Mouse (Mus musculus): ENCODE measurements around the gene Gm6763. TPM values are rescaled to one million over a fixed set of nuclear protein-coding genes. Genes with fewer than 3 reads are reported as not detected.
"Not testable (repeated sequence)": the region's sequence is repeated elsewhere in the genome, so short reads cannot be mapped to it uniquely, and the experiment has no call there.

Gm6763 gene
- polyA plus RNA-seq (2014; fragmentation: Nextera tagmentation; extraction: Ambion mirVana) = not detected in 2 replicates

DNA sequence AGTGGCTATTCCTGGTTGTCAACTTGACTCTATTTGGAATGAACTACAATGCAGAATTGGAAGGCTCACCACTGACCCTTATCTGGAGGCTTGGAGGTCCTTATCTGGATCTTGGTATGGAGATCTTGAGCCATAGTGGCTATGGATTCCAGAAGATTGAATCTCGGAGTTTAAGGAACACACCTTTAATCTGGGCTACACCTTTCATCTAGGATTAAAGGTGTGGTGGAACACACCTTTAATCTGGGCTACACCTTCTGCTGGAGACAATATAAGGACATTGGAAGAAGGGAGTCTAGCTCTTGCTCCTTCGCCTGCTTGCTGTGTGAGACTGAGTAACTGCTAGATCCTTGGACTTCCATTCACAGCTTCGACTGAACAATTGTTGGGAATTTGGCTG lies at the start of gene Gm6763:
TSS of gene Gm6763 (plus strand) at position 301 of the 400 bp plus-strand sequence.
- no CpG with 5 or more reads among the region's 3 CpGs for WGBS
- not testable (repeated sequence) for H3K9ac ChIP-seq (ENCODE audit: low read length); H3K36me3 ChIP-seq (ENCODE audit: control insufficient read depth, insufficient read depth, low read length); H3K4me1 ChIP-seq (ENCODE audit: control insufficient read depth in 2 of 2, insufficient read depth in 2 of 2, low read length in 2 of 2); H3K4me2 ChIP-seq (ENCODE audit: low read length); H3K9me3 ChIP-seq (ENCODE audit: control insufficient read depth, low read length); H3K4me3 ChIP-seq (ENCODE audit: control insufficient read depth in 1 of 2, insufficient read depth in 1 of 2, low read depth in 1 of 2, low read length in 2 of 2); H3K27me3 ChIP-seq (ENCODE audit: control insufficient read depth, insufficient read depth, low read length); H3K27ac ChIP-seq (replicated peaks in 1 of 2; ENCODE audit: control insufficient read depth in 1 of 2, insufficient read depth in 1 of 2, low read depth in 2 of 2, low read length in 2 of 2); ATAC-seq (ENCODE audit: insufficient number of reproducible peaks, insufficient read depth, low FRiP score, low read depth)

DNA sequence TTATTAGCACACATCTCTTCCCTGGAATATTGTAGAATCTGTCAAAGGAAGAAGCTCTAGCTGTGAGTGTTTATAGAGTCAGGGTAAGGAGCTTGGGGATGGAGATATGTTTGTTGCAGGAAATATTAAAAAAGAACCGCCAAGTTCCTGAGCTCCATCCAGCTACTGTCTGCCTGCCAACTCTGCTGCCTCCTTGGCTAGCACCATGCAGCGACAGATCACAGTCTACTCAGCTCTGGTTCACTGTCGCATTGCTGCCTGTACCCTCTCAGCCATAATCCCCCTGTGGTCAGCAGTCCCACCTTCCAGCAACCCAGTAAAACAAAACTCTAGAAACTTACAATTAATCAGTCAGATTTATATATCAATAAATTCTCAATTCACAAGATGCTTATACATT lies 41.3 kb upstream of the Gm6763 start:
- Histone ChIP-seq H3K9me3 (ENCODE audit: control insufficient read depth, low read length) (no peaks in the 10 kb centered on the region), H3K36me3 (ENCODE audit: control insufficient read depth, insufficient read depth, low read length) (no peaks in the 10 kb centered on the region), H3K27ac (replicated peaks in 1 of 2; ENCODE audit: control insufficient read depth in 1 of 2, insufficient read depth in 1 of 2, low read depth in 2 of 2, low read length in 2 of 2) (no peak overlapping the region), H3K4me1 (ENCODE audit: control insufficient read depth in 2 of 2, insufficient read depth in 2 of 2, low read length in 2 of 2) (no peaks in the 10 kb centered on the region), H3K4me3 (ENCODE audit: control insufficient read depth in 1 of 2, insufficient read depth in 1 of 2, low read depth in 1 of 2, low read length in 2 of 2) (no peak overlapping the region), H3K27me3 (ENCODE audit: control insufficient read depth, insufficient read depth, low read length) (no peaks in the 10 kb centered on the region), H3K9ac (ENCODE audit: low read length) (no peak overlapping the region), H3K4me2 (ENCODE audit: low read length) (no peak overlapping the region)
- WGBS = 71% methylated on average over 3 of the region's 3 CpGs
- no peak for ATAC-seq (ENCODE audit: insufficient number of reproducible peaks, insufficient read depth, low FRiP score, low read depth)

DNA sequence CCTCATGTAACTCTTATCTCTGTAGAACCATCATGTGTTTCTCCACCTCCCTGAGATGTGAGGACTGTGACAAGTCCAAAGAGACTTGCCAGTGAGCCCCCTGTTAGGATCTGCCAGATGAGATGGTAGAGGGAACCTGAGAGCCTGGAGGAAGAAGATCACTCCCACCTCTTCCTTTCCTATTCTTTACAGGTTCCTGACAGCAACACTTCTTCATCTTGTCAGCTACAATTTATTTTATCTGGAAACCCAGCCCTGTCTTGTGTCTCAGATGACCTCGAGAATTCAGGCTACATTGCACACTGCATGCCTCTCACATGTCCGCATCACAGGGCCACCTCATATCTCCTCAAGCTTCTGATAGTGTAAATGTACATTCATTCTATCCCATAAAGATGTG lies 33.0 kb upstream of the Gm6763 start:
- 25% methylated on average over 2 of the region's 2 CpGs for WGBS
- no peaks in the 10 kb centered on the region for H3K4me1 ChIP-seq (ENCODE audit: control insufficient read depth in 2 of 2, insufficient read depth in 2 of 2, low read length in 2 of 2)
- no peak overlapping the region for H3K4me3 ChIP-seq (ENCODE audit: control insufficient read depth in 1 of 2, insufficient read depth in 1 of 2, low read depth in 1 of 2, low read length in 2 of 2)
- no peak for ATAC-seq (ENCODE audit: insufficient number of reproducible peaks, insufficient read depth, low FRiP score, low read depth)
- H3K9me3 ChIP-seq (ENCODE audit: control insufficient read depth, low read length) = no peaks in the 10 kb centered on the region
- no peaks in the 10 kb centered on the region for H3K36me3 ChIP-seq (ENCODE audit: control insufficient read depth, insufficient read depth, low read length)
- no peaks in the 10 kb centered on the region for H3K27me3 ChIP-seq (ENCODE audit: control insufficient read depth, insufficient read depth, low read length)
- H3K9ac ChIP-seq (ENCODE audit: low read length) = no peak overlapping the region
- H3K4me2 ChIP-seq (ENCODE audit: low read length) = no peak overlapping the region
- H3K27ac ChIP-seq (replicated peaks in 1 of 2; ENCODE audit: control insufficient read depth in 1 of 2, insufficient read depth in 1 of 2, low read depth in 2 of 2, low read length in 2 of 2) = no peak overlapping the region

DNA sequence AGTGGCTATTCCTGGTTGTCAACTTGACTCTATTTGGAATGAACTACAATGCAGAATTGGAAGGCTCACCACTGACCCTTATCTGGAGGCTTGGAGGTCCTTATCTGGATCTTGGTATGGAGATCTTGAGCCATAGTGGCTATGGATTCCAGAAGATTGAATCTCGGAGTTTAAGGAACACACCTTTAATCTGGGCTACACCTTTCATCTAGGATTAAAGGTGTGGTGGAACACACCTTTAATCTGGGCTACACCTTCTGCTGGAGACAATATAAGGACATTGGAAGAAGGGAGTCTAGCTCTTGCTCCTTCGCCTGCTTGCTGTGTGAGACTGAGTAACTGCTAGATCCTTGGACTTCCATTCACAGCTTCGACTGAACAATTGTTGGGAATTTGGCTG lies 8.6 kb upstream of the Gm6763 start, which contains the start of gene Gm21293:
TSS of gene Gm21293 (plus strand) at position 301 of the 400 bp plus-strand sequence.
- not testable (repeated sequence) for H3K9ac ChIP-seq (ENCODE audit: low read length); H3K36me3 ChIP-seq (ENCODE audit: control insufficient read depth, insufficient read depth, low read length); H3K9me3 ChIP-seq (ENCODE audit: control insufficient read depth, low read length); H3K27ac ChIP-seq (replicated peaks in 1 of 2; ENCODE audit: control insufficient read depth in 1 of 2, insufficient read depth in 1 of 2, low read depth in 2 of 2, low read length in 2 of 2); H3K4me2 ChIP-seq (ENCODE audit: low read length); H3K4me1 ChIP-seq (ENCODE audit: control insufficient read depth in 2 of 2, insufficient read depth in 2 of 2, low read length in 2 of 2); H3K27me3 ChIP-seq (ENCODE audit: control insufficient read depth, insufficient read depth, low read length); H3K4me3 ChIP-seq (ENCODE audit: control insufficient read depth in 1 of 2, insufficient read depth in 1 of 2, low read depth in 1 of 2, low read length in 2 of 2); ATAC-seq (ENCODE audit: insufficient number of reproducible peaks, insufficient read depth, low FRiP score, low read depth)
- WGBS = no CpG with 5 or more reads among the region's 3 CpGs

DNA sequence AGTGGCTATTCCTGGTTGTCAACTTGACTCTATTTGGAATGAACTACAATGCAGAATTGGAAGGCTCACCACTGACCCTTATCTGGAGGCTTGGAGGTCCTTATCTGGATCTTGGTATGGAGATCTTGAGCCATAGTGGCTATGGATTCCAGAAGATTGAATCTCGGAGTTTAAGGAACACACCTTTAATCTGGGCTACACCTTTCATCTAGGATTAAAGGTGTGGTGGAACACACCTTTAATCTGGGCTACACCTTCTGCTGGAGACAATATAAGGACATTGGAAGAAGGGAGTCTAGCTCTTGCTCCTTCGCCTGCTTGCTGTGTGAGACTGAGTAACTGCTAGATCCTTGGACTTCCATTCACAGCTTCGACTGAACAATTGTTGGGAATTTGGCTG lies 8.4 kb downstream of the Gm6763 start, which contains the start of gene Gm8764:
TSS of gene Gm8764 (plus strand) at position 301 of the 400 bp plus-strand sequence.
- not testable (repeated sequence) for H3K4me2 ChIP-seq (ENCODE audit: low read length); H3K9ac ChIP-seq (ENCODE audit: low read length); H3K9me3 ChIP-seq (ENCODE audit: control insufficient read depth, low read length); H3K27ac ChIP-seq (replicated peaks in 1 of 2; ENCODE audit: control insufficient read depth in 1 of 2, insufficient read depth in 1 of 2, low read depth in 2 of 2, low read length in 2 of 2); H3K4me1 ChIP-seq (ENCODE audit: control insufficient read depth in 2 of 2, insufficient read depth in 2 of 2, low read length in 2 of 2); H3K36me3 ChIP-seq (ENCODE audit: control insufficient read depth, insufficient read depth, low read length); H3K4me3 ChIP-seq (ENCODE audit: control insufficient read depth in 1 of 2, insufficient read depth in 1 of 2, low read depth in 1 of 2, low read length in 2 of 2); H3K27me3 ChIP-seq (ENCODE audit: control insufficient read depth, insufficient read depth, low read length); ATAC-seq (ENCODE audit: insufficient number of reproducible peaks, insufficient read depth, low FRiP score, low read depth)
- WGBS = no CpG with 5 or more reads among the region's 3 CpGs

DNA sequence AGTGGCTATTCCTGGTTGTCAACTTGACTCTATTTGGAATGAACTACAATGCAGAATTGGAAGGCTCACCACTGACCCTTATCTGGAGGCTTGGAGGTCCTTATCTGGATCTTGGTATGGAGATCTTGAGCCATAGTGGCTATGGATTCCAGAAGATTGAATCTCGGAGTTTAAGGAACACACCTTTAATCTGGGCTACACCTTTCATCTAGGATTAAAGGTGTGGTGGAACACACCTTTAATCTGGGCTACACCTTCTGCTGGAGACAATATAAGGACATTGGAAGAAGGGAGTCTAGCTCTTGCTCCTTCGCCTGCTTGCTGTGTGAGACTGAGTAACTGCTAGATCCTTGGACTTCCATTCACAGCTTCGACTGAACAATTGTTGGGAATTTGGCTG lies 16.9 kb downstream of the Gm6763 start, which contains the start of gene Gm21304:
TSS of gene Gm21304 (plus strand) at position 301 of the 400 bp plus-strand sequence.
- not testable (repeated sequence) for H3K27me3 ChIP-seq (ENCODE audit: control insufficient read depth, insufficient read depth, low read length); H3K27ac ChIP-seq (replicated peaks in 1 of 2; ENCODE audit: control insufficient read depth in 1 of 2, insufficient read depth in 1 of 2, low read depth in 2 of 2, low read length in 2 of 2); H3K9me3 ChIP-seq (ENCODE audit: control insufficient read depth, low read length); H3K9ac ChIP-seq (ENCODE audit: low read length); H3K4me1 ChIP-seq (ENCODE audit: control insufficient read depth in 2 of 2, insufficient read depth in 2 of 2, low read length in 2 of 2); ATAC-seq (ENCODE audit: insufficient number of reproducible peaks, insufficient read depth, low FRiP score, low read depth); H3K36me3 ChIP-seq (ENCODE audit: control insufficient read depth, insufficient read depth, low read length); H3K4me2 ChIP-seq (ENCODE audit: low read length); H3K4me3 ChIP-seq (ENCODE audit: control insufficient read depth in 1 of 2, insufficient read depth in 1 of 2, low read depth in 1 of 2, low read length in 2 of 2)
- WGBS = no CpG with 5 or more reads among the region's 3 CpGs

DNA sequence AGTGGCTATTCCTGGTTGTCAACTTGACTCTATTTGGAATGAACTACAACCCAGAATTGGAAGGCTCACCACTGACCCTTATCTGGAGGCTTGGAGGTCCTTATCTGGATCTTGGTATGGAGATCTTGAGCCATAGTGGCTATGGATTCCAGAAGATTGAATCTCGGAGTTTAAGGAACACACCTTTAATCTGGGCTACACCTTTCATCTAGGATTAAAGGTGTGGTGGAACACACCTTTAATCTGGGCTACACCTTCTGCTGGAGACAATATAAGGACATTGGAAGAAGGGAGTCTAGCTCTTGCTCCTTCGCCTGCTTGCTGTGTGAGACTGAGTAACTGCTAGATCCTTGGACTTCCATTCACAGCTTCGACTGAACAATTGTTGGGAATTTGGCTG lies 25.4 kb downstream of the Gm6763 start, which contains the start of gene Gm21312:
TSS of gene Gm21312 (plus strand) at position 301 of the 400 bp plus-strand sequence.
- H3K27me3 ChIP-seq (ENCODE audit: control insufficient read depth, insufficient read depth, low read length); H3K36me3 ChIP-seq (ENCODE audit: control insufficient read depth, insufficient read depth, low read length); H3K4me2 ChIP-seq (ENCODE audit: low read length); H3K4me1 ChIP-seq (ENCODE audit: control insufficient read depth in 2 of 2, insufficient read depth in 2 of 2, low read length in 2 of 2); ATAC-seq (ENCODE audit: insufficient number of reproducible peaks, insufficient read depth, low FRiP score, low read depth); H3K4me3 ChIP-seq (ENCODE audit: control insufficient read depth in 1 of 2, insufficient read depth in 1 of 2, low read depth in 1 of 2, low read length in 2 of 2); H3K27ac ChIP-seq (replicated peaks in 1 of 2; ENCODE audit: control insufficient read depth in 1 of 2, insufficient read depth in 1 of 2, low read depth in 2 of 2, low read length in 2 of 2); H3K9me3 ChIP-seq (ENCODE audit: control insufficient read depth, low read length); H3K9ac ChIP-seq (ENCODE audit: low read length): not testable (repeated sequence)
- WGBS = no CpG with 5 or more reads among the region's 3 CpGs

DNA sequence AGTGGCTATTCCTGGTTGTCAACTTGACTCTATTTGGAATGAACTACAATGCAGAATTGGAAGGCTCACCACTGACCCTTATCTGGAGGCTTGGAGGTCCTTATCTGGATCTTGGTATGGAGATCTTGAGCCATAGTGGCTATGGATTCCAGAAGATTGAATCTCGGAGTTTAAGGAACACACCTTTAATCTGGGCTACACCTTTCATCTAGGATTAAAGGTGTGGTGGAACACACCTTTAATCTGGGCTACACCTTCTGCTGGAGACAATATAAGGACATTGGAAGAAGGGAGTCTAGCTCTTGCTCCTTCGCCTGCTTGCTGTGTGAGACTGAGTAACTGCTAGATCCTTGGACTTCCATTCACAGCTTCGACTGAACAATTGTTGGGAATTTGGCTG lies 33.9 kb downstream of the Gm6763 start, which contains the start of gene Gm20765:
TSS of gene Gm20765 (plus strand) at position 301 of the 400 bp plus-strand sequence.
- H3K4me3 ChIP-seq (ENCODE audit: control insufficient read depth in 1 of 2, insufficient read depth in 1 of 2, low read depth in 1 of 2, low read length in 2 of 2); ATAC-seq (ENCODE audit: insufficient number of reproducible peaks, insufficient read depth, low FRiP score, low read depth); H3K27me3 ChIP-seq (ENCODE audit: control insufficient read depth, insufficient read depth, low read length); H3K4me1 ChIP-seq (ENCODE audit: control insufficient read depth in 2 of 2, insufficient read depth in 2 of 2, low read length in 2 of 2); H3K4me2 ChIP-seq (ENCODE audit: low read length); H3K27ac ChIP-seq (replicated peaks in 1 of 2; ENCODE audit: control insufficient read depth in 1 of 2, insufficient read depth in 1 of 2, low read depth in 2 of 2, low read length in 2 of 2); H3K9me3 ChIP-seq (ENCODE audit: control insufficient read depth, low read length); H3K9ac ChIP-seq (ENCODE audit: low read length); H3K36me3 ChIP-seq (ENCODE audit: control insufficient read depth, insufficient read depth, low read length): not testable (repeated sequence)
- no CpG with 5 or more reads among the region's 3 CpGs for WGBS
